Mouse (Mus musculus) inflammation-experienced regulatory T-cells, adult 16 weeks (primary cell): ENCODE measurements around the gene Ppm1g. TPM values are rescaled to one million over a fixed set of nuclear protein-coding genes. Genes with fewer than 3 reads are reported as not detected.

Experiments used
- polyA plus RNA-seq: library from polyadenylated mRNA; unstranded; fragments of 100-300 nt; shearing (Covaris generic); gene quantifications from one replicate; pipeline ENCODE4 v1.2.1, GENCODE M21; 2017

The Ppm1g gene
- 67.4 TPM for polyA plus RNA-seq

GRCm38 (mm10) chr5:31220448-31221303 is at the start of gene Ppm1g:
Gene Ppm1g (minus strand): TSS chr5:31220687.

GRCm38 (mm10) chr5:31251541-31252101 is 31.1 kb upstream of the Ppm1g start, which contains the start of gene Krtcap3:
Gene Krtcap3 (plus strand): TSS chr5:31251691.

GRCm38 (mm10) chr5:31240637-31241521 is 20.4 kb upstream of the Ppm1g start, which contains the start of the genes Nrbp1 and Gm9970:
Gene Nrbp1 (plus strand): TSS chr5:31240864.
Gene Gm9970 (minus strand): TSS chr5:31241232.

GRCm38 (mm10) chr5:31201742-31202590 is 18.5 kb downstream of the Ppm1g start, which contains the start of gene Zfp513:
Gene Zfp513 (minus strand): TSS chr5:31202303.

GRCm38 (mm10) chr5:31192939-31193630 is 27.4 kb downstream of the Ppm1g start, which contains the start of the genes Snx17 and Eif2b4:
Gene Snx17 (plus strand): TSS chr5:31193227.
Gene Eif2b4 (minus strand): TSS chr5:31193430.

GRCm38 (mm10) chr5:31179766-31180630 is 40.5 kb downstream of the Ppm1g start, which contains the start of the genes Gm29609 and Gtf3c2:
Gene Gm29609 (minus strand): TSS chr5:31179911.
Gene Gtf3c2 (minus strand): TSS chr5:31180144.

GRCm38 (mm10) chr5:31154152-31154553 is 66.3 kb downstream of the Ppm1g start, which contains the start of gene Mpv17:
Gene Mpv17 (minus strand): TSS chr5:31154251.

Other genes starting within 250 kb of the Ppm1g start
- 94.0 TPM for gene Atraid, start 172.4 kb downstream of the Ppm1g start, polyA plus RNA-seq
- gene Slc5a6, start 171.8 kb downstream of the Ppm1g start, polyA plus RNA-seq = 15.0 TPM
- 32.5 TPM for gene Cad, start 165.9 kb downstream of the Ppm1g start, polyA plus RNA-seq
- not detected for gene Dnajc5g, start 114.4 kb downstream of the Ppm1g start, polyA plus RNA-seq
- gene Slc30a3, start 112.5 kb downstream of the Ppm1g start, polyA plus RNA-seq = 0.72 TPM
- not detected for gene Trim54, start 104.0 kb downstream of the Ppm1g start, polyA plus RNA-seq
- gene Ucn, start 81.9 kb downstream of the Ppm1g start, polyA plus RNA-seq = not detected
- 47.9 TPM for gene Mpv17, start 66.4 kb downstream of the Ppm1g start, polyA plus RNA-seq
- 1.2 TPM for gene Gm29609, start 40.8 kb downstream of the Ppm1g start, polyA plus RNA-seq
- gene Gtf3c2, start 40.5 kb downstream of the Ppm1g start, polyA plus RNA-seq = 122 TPM
- gene Snx17, start 27.5 kb downstream of the Ppm1g start, polyA plus RNA-seq = 148 TPM
- gene Eif2b4, start 27.3 kb downstream of the Ppm1g start, polyA plus RNA-seq = 98.6 TPM
- gene Zfp513, start 18.4 kb downstream of the Ppm1g start, polyA plus RNA-seq = 37.1 TPM
- gene Nrbp1, start 20.2 kb upstream of the Ppm1g start, polyA plus RNA-seq = 209 TPM
- not detected for gene Gm9970, start 20.5 kb upstream of the Ppm1g start, polyA plus RNA-seq
- 45.4 TPM for gene Krtcap3, start 31.0 kb upstream of the Ppm1g start, polyA plus RNA-seq
- gene Ift172, start 70.4 kb upstream of the Ppm1g start, polyA plus RNA-seq = 10.7 TPM
- not detected for gene Fndc4, start 75.4 kb upstream of the Ppm1g start, polyA plus RNA-seq
- not detected for gene Gckr, start 76.8 kb upstream of the Ppm1g start, polyA plus RNA-seq
- 63.9 TPM for gene Zfp512, start 231.7 kb upstream of the Ppm1g start, polyA plus RNA-seq